Mouse (Mus musculus) thymus, postnatal 14 days (tissue): ENCODE measurements around the gene Gfod2.

Source experiments
- DNase-seq: peaks from one replicate; pipeline ENCODE4 v3.0.0; 2021

Gene Gfod2

DNA sequence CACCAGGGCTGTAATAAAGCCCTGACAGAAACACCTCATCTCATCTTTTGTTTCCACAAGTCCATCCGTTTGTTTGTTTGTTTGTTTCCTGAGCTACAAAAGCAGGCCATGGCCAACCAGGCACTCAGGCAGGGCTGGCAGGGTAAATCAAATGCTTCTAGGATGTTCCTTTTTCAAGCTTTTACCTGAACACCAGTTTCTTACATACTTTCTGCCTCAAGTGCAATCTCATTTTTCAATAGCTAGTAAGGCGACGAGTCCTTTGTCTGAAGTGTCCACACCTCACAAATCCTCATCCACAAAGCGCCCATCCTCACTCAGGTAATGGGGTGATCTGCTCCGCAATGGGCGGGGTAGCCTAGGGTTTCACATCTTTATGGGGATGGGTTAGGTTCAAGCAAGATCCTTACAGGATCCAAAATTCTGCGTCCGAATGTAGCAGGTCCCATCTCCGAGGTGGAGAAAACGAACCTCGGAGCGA lies 628 bp downstream of the Gfod2 start:
- DNase-seq, result no peak

DNA sequence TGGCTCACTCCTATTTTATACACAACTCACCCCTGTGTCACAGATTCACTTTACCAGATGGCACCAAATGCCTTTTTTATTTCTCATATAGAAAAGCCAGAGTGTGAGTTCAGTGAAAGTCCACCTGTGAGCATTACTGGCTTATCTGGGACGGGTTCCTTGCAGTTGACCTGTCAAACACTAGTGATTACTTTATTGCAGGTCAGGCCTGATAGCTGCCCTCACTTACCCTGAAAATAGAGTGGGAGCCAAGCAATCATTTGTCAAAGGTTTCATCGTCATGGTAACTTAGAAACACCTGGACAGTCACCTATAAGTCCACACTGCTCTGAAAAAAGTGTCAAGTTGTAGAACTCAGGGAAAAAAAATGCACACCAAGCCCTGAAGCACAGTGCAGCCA lies 3.8 kb downstream of the Gfod2 start:
- DNase-seq, result no peak

DNA sequence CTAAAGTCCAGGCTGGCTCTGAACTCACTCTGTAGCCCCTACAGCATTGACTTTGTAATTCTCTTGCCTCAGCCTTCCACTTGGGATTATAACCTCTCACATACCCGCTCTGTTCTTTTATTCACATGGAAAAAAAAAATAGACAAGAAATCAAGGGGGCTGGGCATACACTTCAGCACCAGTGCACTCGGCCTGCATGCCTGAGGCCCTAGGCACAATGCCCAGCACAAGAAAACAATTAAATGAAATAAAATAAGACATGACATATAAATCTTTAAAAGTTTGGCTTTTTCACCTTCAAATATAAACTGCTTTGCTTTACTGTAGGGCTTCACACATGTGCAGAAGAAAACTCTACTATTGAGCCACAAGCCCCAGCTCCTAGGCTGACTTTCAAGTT lies 4.5 kb downstream of the Gfod2 start:
- no peak for DNase-seq

DNA sequence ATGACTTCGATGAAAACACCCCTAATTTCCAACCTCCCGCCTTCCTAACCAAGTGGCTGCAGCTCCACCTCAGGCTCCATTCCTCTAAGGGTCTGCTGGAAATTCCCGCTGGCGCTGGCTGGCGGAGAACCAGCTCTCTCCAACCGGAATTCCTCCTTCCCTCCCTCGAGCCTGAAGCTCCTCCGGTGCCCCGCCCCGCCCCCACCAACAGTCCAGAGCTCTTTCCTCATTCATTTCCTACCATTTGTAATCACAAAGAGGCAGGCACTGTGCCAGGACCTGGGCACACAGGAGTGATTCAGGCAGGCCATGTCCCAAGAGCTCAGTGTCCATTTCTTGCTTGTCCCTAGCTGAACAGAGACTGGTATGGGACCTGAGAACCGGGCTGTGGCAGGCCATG lies 7.9 kb downstream of the Gfod2 start:
- no peak for DNase-seq

DNA sequence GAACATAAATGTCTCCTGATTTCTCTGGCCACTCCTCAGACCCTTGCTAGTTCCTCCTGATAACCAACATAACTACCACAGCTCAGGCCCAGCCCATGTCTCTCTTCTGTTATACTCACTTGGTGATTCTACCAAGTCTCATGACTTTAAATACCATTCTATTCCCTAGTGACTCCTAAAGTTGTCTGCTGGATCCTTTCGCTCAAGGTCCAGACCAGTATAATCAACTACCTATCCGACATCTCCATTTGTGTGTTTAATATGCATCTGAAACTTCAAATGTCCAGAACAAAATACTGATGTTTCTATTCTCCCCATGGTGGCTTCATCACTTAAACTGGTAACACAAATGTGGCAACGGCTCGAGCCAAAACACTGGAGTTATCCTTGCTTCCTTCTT lies 15.2 kb downstream of the Gfod2 start:
- no peak for DNase-seq

DNA sequence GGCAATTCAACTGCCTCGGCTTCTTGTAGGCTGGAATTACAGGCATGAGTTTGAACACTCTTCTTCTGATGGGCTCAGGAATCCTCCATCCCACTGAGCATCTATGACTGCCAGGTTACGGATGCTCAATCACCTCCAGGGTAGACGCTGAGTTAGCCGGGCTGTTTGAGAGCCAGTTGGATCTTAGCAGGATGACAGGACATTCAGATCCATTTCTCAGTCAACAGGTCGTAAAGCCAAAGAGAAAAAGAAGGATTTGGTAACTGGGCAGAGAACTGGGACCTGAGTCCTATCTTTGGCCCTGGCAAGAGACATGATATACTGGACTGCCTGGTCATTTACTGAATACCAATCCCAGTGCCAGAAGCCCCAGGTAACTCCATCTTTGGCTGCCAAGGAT lies 19.2 kb downstream of the Gfod2 start:
- no peak for DNase-seq

DNA sequence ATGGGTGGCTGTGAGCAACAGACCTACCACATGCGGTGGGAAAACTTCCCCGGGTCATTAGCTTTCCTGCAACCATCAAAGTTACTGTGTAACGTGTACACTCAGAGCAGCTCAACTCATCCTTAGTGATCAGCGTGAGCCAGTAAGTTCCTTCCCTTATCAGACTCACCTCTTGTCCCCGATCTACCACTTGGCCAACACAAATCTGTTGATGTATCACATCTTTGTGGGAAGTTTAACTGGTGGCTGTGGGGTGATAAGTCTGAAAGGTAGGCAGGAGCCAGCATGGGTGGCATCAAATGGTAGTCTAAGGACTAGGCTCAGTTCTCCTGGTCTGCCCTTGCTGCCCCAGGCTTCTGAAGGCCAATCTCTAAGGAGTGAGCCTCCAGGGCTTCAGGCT lies 26.3 kb downstream of the Gfod2 start:
- no peak for DNase-seq

DNA sequence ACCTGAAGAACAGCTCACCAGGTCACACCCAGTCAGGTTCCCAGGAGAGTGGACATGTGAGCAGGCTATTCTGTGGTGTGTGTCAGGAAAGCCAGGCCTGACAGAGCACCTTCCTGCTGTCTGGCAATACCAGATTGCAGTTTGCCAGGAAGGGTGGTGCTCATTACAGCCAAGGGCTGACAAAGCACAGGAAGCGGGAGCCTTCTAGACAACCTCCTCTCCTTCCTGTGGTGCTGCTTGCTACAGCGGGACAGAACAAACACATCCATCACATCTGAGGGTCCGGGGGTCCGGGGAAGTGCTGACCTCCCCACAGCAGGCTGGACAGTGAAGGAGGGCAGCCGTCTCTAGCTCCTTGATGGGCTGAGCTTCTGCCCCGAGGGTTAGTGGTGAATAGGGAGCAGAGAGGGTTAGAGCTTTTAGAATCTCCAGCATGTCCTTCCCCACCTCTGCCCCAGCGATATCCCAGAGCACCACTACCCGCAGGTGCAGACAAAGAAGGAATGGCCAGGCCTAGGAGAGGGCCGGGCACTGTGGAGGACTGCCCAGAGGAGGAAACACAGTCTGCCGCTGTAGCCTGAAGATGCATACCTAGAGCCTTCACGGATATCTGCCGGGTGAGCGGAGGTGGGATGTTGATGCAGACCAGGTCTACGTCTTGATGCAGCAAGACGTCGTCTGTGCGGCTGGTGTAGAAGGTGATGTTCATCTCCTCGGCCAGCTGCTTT lies 30.9 kb downstream of the Gfod2 start:
- DNase-seq, result peak; percentile 41

DNA sequence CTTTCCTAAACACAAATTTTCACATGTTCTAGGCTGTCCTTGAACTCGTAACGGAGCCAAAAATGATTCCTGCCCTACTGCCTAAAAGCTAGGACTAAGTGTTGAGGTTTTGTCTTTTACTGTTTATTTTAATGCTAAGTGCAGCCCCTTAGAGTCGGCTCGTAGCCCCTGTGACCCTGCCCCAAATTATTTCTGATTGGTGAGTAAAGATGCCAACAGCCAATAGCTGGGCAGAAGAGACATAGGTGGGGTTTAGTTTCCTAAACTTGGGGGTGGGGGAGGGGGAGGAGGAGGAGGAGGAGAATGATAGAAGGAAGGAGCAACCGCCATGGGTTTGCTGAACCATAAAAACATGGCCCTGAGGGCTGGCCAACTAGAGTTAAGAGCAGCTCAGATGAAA lies 32.7 kb downstream of the Gfod2 start:
- DNase-seq, result no peak

DNA sequence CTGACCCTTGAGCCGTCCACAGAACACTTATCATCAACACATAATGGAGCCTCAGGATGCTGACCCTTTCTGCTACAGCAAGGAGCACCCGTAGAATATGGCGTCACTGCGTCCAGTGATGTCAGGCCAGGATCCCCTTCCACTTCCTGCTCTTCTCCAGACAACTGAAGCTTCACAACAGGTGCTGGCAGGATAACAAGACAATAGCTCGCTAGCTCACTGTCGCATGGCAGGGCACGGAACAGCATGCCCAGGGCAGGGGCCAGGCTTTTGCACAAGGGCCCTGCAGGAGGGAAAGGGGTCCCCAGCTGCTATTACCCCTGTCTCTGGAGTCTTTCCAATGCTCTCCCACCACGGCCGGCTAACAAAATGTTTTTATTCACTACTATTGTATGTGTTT lies 35.6 kb downstream of the Gfod2 start:
- DNase-seq, result no peak

DNA sequence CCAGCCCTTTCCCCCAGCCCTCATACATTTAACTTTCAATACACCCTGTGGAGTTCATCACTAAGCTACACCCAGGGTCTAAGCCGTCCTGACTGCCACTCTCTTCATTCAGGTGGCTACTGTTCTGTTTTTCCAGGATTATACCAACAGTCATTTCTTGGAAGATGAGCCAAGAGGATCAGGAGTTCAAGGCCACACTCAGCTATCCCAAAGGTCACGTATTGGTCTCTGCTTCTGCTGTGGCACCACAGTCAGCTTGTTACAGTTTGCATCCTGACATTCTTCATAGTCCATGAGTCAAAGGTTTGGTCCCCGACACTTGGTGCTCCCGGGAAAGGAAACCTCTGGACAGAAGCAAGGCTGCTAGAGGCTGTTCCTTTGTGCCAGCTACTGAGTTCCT lies 38.8 kb downstream of the Gfod2 start:
- no peak for DNase-seq

DNA sequence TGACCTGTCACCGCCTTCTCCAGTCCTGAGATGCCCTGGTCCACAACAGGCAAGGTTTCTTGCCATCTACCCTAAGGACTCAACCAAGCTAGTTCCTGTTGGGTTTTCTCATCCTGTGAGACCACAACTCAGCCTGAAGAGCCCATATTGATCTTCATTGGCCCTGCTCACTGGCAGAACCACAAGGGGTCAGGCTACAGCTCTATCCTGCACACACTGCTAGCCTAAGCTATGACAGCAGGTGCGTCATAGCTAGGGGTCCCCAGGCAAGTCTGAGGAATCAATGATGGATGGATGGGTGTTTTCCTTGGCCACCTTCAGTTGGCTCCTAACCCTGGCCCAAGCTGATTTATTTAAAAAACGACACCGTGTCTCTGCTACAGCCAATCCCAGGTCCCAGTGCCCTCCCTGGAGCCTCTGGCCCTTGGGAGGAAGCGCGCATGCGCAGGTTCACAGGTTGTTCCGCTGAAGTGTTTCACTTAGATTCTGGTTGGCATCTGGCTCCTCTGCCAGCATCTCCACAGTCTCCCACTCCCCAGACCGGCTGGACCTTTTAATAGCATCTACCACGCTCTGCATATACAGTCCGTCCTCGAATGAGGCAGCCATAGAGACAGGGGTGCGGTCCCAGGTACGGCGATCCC lies 42.0 kb downstream of the Gfod2 start:
- no peak for DNase-seq

DNA sequence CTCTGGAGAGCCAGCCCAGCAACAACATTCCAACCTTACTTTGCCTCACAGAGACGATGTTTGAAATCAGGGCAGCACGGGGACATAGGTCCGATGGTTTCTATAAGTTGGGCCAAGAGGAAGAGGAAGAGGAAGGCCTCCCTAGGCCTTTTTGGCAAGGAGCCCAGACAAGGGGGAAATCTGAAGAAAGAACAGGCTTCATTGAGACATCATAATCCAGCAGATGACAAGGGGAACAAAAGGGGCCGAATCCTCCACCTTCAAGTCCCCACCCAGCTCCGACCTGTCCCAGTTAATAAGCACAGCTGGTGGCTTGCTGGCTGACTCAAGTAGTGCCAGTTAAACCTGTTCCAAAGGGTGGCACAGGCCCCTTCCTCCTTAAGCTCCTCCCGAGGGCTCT lies 43.4 kb downstream of the Gfod2 start:
- no peak for DNase-seq

DNA sequence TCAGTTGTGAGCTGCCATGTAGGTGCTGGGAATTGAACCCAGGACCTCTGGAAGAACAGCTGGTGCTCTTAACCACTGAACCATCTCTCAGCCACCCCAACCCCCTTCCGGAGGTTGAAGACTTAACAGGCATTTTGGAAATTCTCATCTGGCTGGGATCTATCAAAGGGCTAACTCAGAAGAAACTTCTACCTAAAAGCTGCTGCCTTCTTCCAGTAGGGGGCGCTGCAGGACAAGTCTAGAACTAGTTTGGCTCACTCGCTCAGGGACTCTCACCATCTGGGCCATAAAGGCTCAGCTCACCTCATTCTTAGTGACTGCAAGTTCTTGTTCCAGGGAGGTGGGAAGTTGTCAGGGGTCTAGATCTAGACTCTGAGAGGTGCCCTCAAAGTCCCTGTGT lies 44.3 kb downstream of the Gfod2 start:
- peak; percentile 92 for DNase-seq

DNA sequence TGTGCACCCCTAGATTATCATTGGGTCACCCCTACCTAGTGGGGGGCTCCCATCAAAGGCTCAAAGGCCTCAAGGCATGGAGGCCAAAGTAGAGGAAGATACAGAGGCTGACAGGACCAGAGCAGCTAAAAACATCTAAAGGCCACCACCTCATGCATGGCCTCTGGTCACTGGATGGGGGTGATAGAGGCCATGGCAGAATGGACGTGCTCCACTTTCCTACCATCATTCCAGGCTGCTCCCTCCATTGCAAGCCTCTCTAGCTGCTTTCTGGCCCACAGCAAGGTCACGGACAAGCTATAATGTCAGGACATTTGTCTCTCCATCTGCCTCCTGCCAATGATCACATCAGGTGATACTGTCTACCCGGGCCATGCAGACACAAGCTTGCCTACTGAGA lies 46.2 kb downstream of the Gfod2 start:
- DNase-seq, result no peak

DNA sequence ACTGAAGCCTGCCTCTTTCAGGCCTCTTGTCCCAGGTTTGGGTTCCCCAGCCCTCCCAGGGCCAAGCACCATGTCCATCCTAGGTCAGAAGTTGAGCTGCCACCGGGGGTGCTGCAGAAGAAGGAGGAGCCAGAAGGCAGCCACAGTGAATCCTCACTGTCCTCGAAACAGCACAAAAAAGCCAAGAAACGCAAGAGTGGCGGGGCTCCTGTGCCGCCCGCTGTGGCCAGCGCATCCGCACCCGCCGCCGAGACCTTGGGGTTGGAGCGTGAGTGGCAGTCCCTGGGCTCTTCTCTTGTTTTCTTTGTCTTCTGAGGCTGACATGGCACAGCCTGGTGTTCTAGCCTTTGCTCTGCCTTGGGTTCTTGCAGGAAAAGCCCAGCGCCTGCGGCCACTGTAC lies 49.1 kb downstream of the Gfod2 start:
- DNase-seq, result peak; percentile 14

DNA sequence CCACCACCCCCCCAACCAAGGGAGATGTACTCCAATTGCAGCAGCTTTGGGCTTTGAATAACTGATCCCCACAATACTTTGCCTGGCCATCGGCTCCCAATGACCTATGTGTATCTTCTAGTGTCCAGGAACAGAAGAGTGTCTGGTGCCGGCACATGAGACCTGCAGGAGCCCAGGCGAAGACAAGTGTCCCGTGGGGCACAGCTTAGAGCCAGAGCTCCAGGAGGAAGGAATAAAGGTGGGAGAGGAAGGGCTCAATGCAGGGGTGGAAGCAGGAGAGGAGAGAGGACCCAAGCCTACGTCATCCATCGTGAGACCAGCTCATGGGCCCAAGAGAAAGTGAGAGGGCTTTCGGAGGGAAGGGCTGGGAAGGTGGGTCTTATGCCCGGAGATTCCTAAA lies 49.8 kb downstream of the Gfod2 start:
- DNase-seq, result peak; percentile 13

DNA sequence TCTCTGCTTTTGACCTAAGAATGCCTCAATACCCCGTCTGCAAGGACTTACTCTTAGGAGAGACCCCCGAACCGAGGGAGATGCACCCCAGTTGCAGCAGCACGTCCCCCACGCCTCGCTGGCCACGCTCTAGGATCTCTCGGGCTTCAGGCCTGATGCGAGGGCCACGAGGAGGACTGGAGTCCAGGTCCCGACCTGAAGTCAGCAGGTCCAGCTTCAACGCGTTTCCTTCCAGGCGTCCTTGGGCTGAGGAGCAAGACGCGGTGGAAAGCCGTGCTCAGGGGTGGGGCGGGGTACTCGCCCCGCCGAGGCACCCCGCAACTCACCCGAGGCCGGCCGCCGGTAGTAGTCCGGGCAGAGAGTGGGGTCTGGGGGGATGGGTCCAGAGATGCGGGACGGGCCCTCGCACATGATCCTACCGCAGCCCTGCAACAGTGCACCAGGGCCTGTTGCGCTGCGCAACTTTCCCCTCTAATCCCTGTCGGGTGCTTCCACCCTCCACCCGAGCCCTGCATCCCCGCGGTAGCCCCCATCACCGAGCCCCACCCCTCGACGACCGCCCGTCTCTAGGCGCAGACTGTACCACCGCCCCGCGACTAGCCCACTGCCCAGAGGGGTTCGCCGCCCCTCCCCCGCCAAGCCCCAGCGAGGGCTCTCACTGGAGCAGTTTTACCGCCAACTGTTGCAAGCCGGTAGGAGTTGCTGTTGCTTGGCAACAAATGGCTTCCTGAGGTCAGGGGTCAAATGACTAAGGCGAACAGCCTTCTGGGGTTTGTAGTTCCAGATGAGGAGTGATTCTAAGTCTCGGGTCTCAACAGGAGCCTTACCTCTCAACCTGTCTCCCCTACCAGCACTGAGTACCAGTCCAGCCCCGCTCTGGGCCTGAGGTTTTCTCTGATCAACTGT lies 50.7 kb downstream of the Gfod2 start, which contains the start of the genes 4933405L10Rik and Enkd1:
4933405L10Rik (plus strand) TSS at position 158 of the 906 bp plus-strand sequence.
Enkd1 (minus strand) TSS at position 713 of the 906 bp plus-strand sequence.
- DNase-seq, result peak; percentile 89

DNA sequence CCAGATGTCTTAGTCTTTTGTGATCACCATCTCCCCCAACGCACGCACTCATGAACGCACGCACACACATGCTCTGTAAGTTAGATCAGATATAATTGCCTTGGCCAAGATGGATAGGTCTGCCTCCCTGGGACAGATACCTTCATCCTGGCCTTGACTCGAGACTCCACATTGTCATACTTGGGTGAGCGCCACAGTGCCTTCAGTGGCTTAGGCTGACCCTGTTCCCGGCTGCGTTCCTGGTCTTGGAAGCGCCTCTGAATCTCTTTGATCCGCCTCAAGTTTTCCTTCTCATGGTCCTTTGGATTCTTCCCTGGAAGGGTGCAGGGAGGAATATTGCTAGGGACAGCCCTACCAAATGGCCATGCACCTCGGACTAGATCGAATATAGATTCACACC lies 52.0 kb downstream of the Gfod2 start:
- DNase-seq, result no peak

DNA sequence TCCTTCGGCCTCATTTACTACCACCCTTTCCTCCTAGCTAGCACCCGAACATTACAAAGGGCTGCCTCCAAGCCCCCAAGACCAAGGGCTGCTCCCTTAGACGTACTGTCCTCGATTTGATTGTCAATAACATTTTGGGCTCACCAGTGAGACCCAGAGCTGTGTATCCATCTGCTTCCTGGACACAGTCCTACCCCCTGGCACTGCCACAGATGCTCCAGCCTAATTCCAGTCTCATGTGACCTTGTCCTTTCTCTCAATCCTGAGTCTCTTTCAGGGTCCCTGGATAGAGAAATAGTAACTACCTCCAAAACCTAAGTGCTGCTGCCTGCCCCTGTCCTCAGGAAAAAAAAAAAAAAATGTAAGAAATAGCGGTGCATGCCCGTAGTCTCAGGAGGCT lies 53.5 kb downstream of the Gfod2 start:
- no peak for DNase-seq

DNA sequence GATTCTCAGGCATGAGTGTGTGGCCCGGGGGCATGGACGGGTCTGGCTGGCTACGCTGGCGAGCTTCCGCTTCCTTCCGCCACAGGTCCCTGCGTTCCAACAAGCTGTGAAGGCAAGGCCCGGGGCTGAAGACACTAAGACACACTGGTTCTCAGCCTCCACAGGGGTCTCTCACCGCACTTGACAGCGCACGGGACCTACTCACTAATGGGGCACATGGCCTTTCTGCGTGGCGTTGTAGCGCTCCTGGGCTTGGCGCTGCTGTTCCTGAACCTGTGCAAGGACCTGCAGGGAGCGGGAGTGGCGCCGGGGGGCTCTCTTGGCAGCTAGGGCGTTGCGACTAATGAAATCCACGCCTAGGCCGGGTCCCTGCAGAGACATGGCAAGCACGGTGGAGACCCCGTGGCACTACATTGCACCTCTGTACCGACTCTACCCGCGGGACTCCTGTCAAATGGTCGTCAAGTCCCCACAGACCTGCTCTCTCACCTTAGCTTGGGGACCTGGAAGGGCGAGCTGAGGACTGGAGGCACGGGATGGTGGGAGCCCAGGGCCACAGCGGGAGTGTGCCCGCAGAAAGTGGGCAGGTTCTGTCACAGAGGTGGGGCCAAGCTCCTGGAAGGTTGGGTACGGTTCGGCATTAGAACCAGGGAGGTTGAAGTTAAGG lies 54.2 kb downstream of the Gfod2 start:
- peak; percentile 6 for DNase-seq

DNA sequence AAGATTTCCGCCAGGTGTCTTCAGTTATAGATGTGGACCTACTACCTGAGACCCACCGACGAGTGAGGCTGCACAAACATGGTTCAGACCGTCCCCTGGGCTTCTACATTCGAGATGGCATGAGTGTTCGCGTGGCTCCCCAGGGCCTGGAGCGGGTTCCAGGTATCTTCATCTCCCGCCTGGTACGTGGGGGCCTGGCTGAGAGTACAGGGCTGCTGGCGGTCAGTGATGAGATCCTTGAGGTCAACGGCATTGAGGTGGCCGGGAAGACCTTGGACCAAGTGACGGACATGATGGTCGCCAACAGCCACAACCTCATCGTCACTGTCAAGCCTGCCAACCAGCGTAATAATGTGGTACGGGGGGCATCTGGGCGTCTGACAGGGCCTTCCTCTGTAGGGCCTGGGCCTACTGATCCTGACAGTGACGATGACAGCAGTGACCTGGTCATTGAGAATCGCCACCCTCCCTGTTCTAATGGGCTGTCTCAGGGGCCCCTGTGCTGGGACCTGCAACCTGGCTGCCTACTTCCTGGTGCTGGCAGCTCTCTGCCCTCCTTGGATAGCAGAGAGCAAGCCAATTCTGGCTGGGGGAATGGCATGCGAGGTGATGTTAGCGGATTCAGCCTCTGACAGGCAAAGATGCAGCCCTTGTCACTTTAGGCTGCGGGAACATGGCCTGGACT lies 55.6 kb downstream of the Gfod2 start:
- DNase-seq, result peak; percentile 11
